Mouse (Mus musculus): ENCODE results near the gene Myl4.
A peak's percentile ranks its signal among the peaks of the same experiment; 100 is the strongest.

Myl4 gene

DNA sequence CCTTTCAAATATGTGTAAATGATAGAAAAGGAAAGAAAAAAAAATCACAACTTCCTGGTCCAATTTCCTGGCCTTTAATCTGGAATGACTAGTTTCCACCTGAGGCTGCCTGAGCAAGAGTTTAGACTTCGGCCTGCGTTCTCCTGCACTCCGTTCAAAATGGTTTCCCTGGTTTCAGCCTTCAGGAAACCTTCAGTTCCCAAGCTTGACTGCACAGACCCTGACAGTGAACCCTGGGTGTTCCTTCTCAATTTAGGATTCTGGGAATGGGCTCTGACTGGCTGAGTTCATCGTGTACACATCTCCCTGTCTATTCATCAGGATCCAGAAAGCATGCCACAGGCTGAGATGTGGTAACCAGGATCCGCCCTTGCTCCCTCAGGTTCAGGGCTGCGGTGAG, 53.7 kb downstream of the Myl4 start:
- no peak for DNase-seq (ENCODE audit: low spot score in 2 of 2)

GRCm38 (mm10) chr11:104607491-104608245, 57.2 kb downstream of the Myl4 start, which contains the start of gene Itgb3:
Gene Itgb3, plus strand, starts transcription at chr11:104608000.
- DNase-seq (ENCODE audit: low spot score in 2 of 2) = peak; percentile 53 to 71

DNA sequence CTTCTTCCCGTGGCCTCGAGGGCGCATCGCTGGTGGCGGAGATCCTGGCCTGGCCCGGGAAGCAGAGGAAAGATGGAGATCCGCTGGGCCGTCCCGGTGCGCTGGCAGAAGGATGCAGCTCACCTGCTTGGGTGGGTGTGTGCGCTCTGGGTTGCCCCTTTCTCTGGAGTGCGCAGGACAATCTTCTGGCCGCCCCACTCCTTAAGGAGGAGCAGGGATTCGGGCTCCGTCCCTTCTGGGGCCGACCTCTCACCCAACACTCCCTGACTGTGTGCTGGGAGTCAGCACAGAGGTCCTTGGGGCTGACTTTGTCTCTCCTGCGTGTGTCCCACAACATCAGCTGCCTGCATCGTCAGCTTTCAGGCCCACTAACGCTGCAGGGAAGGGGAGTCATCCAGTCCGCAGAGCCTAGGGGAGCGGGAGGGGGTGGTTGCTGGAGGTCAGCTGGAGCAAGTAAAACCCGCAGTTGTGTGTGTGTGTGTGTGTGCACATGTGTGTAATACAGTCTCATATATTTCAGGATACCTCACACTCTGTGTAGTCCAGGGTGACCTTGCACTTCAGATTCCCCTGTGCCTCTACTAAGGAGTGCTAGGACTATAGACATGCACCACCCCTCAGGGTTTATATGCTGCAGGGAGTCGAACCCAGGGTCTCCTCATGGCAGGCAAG, 57.9 kb downstream of the Myl4 start:
- no peak for DNase-seq (ENCODE audit: low spot score in 2 of 2)

GRCm38 (mm10) chr11:104609033-104609684, 58.7 kb downstream of the Myl4 start:
- DNase-seq (ENCODE audit: low spot score in 2 of 2) = no peak

DNA sequence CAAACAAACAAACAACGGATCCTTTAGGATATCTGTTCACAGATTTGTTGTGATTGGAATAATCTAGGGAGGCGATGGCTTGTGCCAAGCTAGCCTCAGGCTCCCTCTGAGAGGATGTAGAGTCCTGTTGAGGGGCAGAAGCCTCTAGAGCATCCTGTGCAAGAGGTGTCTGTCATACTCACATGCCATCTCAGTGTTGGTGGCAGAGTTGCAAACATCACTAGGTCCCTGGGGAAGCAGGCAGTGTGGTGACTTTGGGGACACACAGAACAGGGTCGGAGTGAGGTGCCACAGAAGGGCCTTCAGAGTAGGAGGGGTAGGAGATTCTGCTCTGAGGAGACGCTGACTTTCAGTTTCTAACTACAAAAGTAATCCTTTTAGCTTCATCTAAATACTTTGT, 59.3 kb downstream of the Myl4 start:
- DNase-seq (ENCODE audit: low spot score in 2 of 2) = no peak

- no peak for DNase-seq (ENCODE audit: low spot score in 2 of 2)
Observed at GRCm38 (mm10) chr11:104611579-104612151, 61.2 kb downstream of the Myl4 start.

- no peak for DNase-seq (ENCODE audit: low spot score in 2 of 2)
Observed at GRCm38 (mm10) chr11:104613551-104613950, 63.1 kb downstream of the Myl4 start.

- no peak for DNase-seq (ENCODE audit: low spot score in 2 of 2)
Observed at GRCm38 (mm10) chr11:104614130-104614529, 63.7 kb downstream of the Myl4 start.

DNA sequence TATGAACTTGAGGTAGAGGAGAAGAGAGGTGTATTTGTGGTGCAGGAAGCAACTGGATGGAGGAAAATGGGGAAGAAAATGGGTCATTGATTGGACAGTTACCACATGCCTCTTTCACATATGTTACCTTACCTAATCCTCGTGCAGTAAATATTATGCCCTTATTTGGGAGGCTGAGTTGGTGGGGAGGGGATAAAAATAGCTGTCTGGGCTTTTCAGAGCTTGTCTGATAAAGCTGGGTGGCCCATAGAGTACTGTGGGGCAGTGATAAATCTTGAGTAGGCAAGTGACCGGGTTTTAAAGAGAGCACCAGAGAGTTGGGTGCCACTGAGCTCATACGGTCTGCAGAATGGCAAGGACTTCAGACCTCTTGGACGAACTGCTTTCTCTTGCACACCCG, 65.7 kb downstream of the Myl4 start:
- no peak for DNase-seq (ENCODE audit: low spot score in 2 of 2)

DNA sequence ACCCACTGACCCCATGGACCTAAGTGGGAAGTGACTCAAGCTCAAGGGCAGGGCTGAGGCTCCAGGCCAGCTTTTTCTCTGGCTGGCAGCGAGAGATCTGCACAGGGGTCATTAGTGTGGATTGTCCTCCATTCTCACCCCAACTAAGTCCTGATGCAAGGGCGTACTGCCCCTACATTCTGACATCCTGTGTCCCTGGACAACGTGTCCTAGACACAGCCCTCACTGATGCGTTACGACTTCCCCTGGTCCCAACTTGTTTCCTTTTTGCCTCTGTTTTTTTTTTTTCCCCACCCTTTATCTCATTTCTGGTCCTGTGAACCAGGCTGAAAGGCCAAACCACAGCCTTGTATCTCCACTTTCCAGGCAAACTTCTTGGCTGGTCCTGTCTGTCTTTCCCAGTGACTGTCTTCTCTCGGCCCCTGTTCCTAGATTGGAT, 68.2 kb downstream of the Myl4 start:
- DNase-seq (ENCODE audit: low spot score in 2 of 2) = no peak

DNA sequence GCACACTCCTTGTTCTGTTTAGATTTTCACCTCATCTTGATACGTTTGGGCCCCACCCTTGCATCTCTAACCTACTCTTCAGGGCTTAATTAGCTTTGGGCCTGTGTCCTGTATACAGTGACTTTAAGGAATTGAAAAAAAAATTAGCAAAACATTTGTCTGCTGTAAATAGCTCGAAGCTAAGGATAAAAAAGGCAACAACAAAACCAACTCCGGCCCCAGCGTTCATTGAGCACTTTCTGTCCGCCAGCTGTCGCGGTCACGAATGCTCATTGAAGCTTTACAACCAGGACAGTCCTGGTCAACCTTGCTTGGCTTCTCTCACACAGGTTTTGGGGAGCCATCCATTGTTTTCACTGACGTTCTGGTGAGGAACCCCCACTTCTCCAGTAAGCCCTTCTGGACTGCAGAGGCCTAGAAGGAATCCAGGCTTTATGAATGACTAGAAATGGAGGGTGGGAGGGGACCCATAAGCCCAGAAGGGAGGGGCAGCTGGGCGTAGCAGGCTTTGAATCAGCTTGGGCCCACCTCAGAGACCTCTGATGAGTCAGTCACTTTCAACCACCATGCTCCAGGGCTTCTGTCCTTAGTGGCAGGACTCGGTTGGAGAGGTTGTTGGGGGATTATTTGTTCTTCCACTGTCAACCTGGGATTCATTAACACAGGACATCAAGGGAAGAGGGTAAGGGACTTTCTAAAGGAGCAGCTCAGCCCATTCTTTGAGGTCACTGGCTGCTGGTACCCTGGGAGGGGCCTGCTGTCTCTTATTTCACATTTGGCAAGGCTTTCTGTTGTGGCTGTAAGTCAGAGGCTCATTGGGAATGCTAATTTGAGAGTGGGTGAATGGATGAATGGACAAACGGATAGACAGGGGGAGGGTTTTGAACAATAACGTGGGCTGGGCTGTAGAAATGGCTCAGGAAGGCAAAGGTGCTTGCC, 68.9 kb downstream of the Myl4 start:
- DNase-seq (ENCODE audit: low spot score in 2 of 2) = no peak

DNA sequence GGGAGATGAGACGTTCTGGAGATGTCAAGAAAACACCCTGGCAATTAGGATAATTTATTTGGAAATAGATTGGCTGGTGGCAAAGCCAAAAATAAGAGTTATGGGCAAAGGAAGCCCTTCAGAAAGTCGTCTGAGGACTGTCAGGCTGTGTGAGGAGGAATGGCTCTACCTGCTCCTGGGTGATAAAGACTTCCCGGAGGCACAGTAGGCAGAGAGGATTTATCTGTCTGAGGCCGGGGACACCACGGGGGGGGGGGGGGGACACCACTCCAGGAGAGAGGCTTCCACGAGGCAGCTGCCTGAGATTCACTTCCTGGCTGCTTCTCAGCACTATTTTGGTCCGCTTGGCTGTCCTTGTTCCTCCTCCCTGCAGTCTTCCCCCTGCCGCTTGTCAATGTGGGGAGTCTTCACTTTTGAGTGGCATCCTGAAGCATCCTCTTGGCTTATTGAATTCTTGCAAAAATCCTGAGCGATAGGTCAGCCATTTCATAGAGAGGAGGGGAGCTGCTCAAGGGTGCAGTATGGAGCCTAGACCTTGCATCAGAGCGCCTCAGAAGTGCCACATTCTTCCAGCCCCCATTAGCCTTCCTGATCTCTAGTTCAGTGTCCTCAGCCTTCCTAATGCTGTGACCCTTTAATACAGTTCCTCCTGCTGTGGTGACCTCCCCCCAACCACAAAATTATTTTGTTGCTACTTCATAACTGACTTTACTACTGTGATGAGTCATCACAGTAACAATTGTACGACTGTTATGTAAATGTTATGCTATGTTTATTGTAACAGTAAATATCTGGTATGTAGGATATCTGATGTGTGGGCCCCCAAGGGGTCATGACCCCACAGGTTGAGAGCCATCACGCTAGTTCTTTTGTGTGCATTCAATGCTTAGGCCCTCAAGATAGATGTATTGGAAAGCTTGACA, 71.8 kb downstream of the Myl4 start:
- no peak for DNase-seq (ENCODE audit: low spot score in 2 of 2)

DNA sequence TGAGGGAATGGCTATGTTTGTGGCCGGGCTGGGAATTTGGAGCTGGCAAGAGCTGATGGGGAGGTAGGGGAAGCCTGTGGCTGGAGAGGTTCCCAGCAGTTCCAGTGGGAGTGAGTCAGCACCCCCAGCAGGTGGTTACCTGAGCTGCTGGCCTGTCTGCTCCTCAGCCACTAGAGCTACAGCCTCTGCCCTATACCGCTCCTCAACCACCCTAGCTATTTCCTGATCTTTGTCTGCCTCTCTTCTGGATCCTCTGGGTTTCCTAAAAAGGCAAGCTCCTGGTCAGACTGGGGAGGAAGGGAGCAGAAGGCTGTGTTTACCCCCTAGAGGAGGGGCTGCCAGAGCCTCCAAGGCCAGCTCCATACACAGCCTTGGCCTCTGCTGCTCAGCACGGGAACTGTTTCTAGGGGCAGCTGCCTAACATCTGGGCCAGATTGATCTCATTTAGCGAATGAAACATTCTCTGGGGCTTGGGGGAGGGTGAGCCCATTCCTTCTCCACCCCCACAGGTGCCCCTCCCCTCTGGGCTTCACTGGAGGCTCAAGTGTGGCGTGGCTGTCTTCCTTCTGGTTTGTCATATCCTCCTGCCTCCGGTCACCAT, 74.4 kb downstream of the Myl4 start:
- DNase-seq (ENCODE audit: low spot score in 2 of 2) = no peak

GRCm38 (mm10) chr11:104625453-104626402, 75.3 kb downstream of the Myl4 start:
- no peak for DNase-seq (ENCODE audit: low spot score in 2 of 2)

- DNase-seq (ENCODE audit: low spot score in 2 of 2) = no peak
Observed at GRCm38 (mm10) chr11:104626635-104627034, 76.2 kb downstream of the Myl4 start.

GRCm38 (mm10) chr11:104627616-104628301, 77.3 kb downstream of the Myl4 start:
- DNase-seq (ENCODE audit: low spot score in 2 of 2) = no peak

DNA sequence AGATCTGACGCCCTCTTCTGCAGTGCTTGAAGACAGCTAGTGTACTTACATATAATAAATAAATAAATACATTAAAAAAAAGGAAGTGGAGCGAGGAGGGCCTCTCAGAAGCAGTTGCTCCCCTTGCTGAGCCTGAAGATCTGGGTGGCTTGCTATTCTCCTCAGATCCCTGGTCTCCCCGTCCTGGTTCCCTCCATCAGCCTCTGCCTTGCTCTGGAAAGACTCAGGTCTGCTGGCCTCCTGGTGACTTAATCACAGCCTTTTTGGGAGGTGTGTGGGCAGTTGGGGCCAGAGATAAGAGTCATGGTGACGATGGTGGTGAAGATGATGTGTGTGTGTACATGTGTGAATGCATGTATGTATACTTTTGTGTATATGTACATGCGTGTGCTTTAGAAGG, 78.1 kb downstream of the Myl4 start:
- no peak for DNase-seq (ENCODE audit: low spot score in 2 of 2)
